Mouse (Mus musculus) erythroblast, adult 5-6 weeks (primary cell): ENCODE results near the gene Pkib. TPM values are rescaled to one million over a fixed set of nuclear protein-coding genes. Genes with fewer than 3 reads are reported as not detected.

ENCODE experiments used
- total RNA-seq, 2 experiments: library from RNA; stranded (forward) in 1 of 2; stranded (reverse) in 1 of 2; fragments of 150-400 nt in 1 of 2; fragments of 200-764, 138-1000 nt in 1 of 2; gene quantifications; 2 replicates each; pipeline versions ENCODE4 v1.2.3 to v1.2.4; 2015 to 2017; ENCODE audit warnings: low replicate concordance in 2 of 2

Pkib gene
- total RNA-seq, 2 experiments from 2014 or later: 0.43 to 5.0 TPM

Other genes starting within 250 kb of the Pkib start
- 0.38 and 3.6 TPM in 2 replicates for gene Hsf2, start 145.6 kb upstream of the Pkib start, total RNA-seq (2015; ENCODE audit: low replicate concordance)
- 2.8 and 3.3 TPM in 2 replicates for gene Hsf2, start 145.6 kb upstream of the Pkib start, total RNA-seq (2017; ENCODE audit: low replicate concordance)
- gene Serinc1, start 99.5 kb upstream of the Pkib start, total RNA-seq (2015; ENCODE audit: low replicate concordance): 419 and 426 TPM in 2 replicates
- 600 and 676 TPM in 2 replicates for gene Serinc1, start 99.5 kb upstream of the Pkib start, total RNA-seq (2017; ENCODE audit: low replicate concordance)
- not detected in 2 replicates for gene Fabp7, start 152.9 kb downstream of the Pkib start, total RNA-seq (2015; ENCODE audit: low replicate concordance)
- not detected in 2 replicates for gene Fabp7, start 152.9 kb downstream of the Pkib start, total RNA-seq (2017; ENCODE audit: low replicate concordance)
- gene Smpdl3a, start 162.4 kb downstream of the Pkib start, total RNA-seq (2015; ENCODE audit: low replicate concordance): 85.5 and 97.2 TPM in 2 replicates
- 38.9 and 45.8 TPM in 2 replicates for gene Smpdl3a, start 162.4 kb downstream of the Pkib start, total RNA-seq (2017; ENCODE audit: low replicate concordance)